Mouse (Mus musculus) heart, embryonic 13.5 days (tissue): ENCODE results near the gene Golph3l. TPM values are rescaled to one million over a fixed set of nuclear protein-coding genes. Genes with fewer than 3 reads are reported as not detected.

Experiments used
- ATAC-seq: fragments of 200-750 bp; cut with Nextera tagmentation; 2 replicates; pipeline ENCODE4 v1.8.0; 2017; ENCODE audit warnings: moderate TSS enrichment; ENCODE audit not compliant: insufficient number of reproducible peaks, low FRiP score, low TSS enrichment; ENCODE audit errors: extremely low read depth
- H3K27ac ChIP-seq: fragments of 300-500 bp; sonication (generic); replicated peaks from 2 replicates; pipeline ENCODE4 v1.5.1; 2015; ENCODE audit warnings: moderate library complexity, mild to moderate bottlenecking, inconsistent platforms
- H3K27me3 ChIP-seq: fragments of 300-500 bp; sonication (generic); replicated peaks from 2 replicates; pipeline ENCODE4 v1.6.1; 2015; ENCODE audit warnings: mild to moderate bottlenecking, inconsistent platforms
- H3K36me3 ChIP-seq: fragments of 300-500 bp; sonication (generic); 2 replicates; pipeline ENCODE4 v1.6.1; 2015; ENCODE audit warnings: mild to moderate bottlenecking, inconsistent platforms
- H3K4me1 ChIP-seq: fragments of 300-500 bp; sonication (generic); 2 replicates; pipeline ENCODE4 v1.6.1; 2015; ENCODE audit warnings: inconsistent platforms
- H3K4me2 ChIP-seq: fragments of 300-500 bp; sonication (generic); 2 replicates; pipeline ENCODE4 v1.6.1; 2015; ENCODE audit warnings: inconsistent platforms, mild to moderate bottlenecking, moderate library complexity
- H3K4me3 ChIP-seq: fragments of 300-500 bp; sonication (generic); 2 replicates; pipeline ENCODE4 v1.5.1; 2015; ENCODE audit warnings: moderate library complexity, mild to moderate bottlenecking, inconsistent platforms
- H3K9ac ChIP-seq: fragments of 300-500 bp; sonication (generic); 2 replicates; pipeline ENCODE4 v1.6.1; 2015; ENCODE audit warnings: inconsistent platforms, mild to moderate bottlenecking, moderate library complexity
- H3K9me3 ChIP-seq: fragments of 300-500 bp; sonication (generic); 2 replicates; pipeline ENCODE4 v1.6.1; 2016; ENCODE audit warnings: inconsistent platforms
- WGBS: fragments of 180-500 bp; shearing (Covaris S2); methylation state at CpG from one replicate; pipeline ENCODE4 v1.1.7; 2015; ENCODE audit warnings: mixed read lengths; 5-methylcytosine and 5-hydroxymethylcytosine counted together
- polyA plus RNA-seq: library from polyadenylated mRNA; unstranded; fragments of >200 nt; fragmentation: Nextera tagmentation; extraction: Ambion mirVana; gene quantifications from 2 replicates; pipeline ENCODE4 v1.2.1, GENCODE M21; 2015

Gene Golph3l
- polyA plus RNA-seq, 1 experiment from 2014 or later, result 23.3 TPM

- Histone ChIP-seq H3K4me1 (peaks cover 38% of the 10 kb centered on the region), H3K4me2 (no peak overlapping the region), H3K36me3 (peaks cover 21% of the 10 kb centered on the region), H3K9me3 (no peaks in the 10 kb centered on the region), H3K4me3 (no peak overlapping the region), H3K27ac (no peak overlapping the region), H3K9ac (no peak overlapping the region), H3K27me3 (no peaks in the 10 kb centered on the region)
- no peak for ATAC-seq
- 84% methylated on average over 3 of the region's 3 CpGs for WGBS
Observed at GRCm38 (mm10) chr3:95657108-95657507, 68.4 kb downstream of the Golph3l start.

GRCm38 (mm10) chr3:95657711-95658110 lies 69.0 kb downstream of the Golph3l start:
- H3K9me3 ChIP-seq, result no peaks in the 10 kb centered on the region
- H3K4me2 ChIP-seq, result peak overlapping the region; percentile 89
- no peak for ATAC-seq
- 76% methylated on average over 3 of the region's 3 CpGs for WGBS
- peak overlapping the region; percentile 97 for H3K27ac ChIP-seq
- no peaks in the 10 kb centered on the region for H3K27me3 ChIP-seq
- peak overlapping the region; percentile 80 for H3K4me3 ChIP-seq
- H3K4me1 ChIP-seq, result peaks cover 42% of the 10 kb centered on the region
- peaks cover 27% of the 10 kb centered on the region for H3K36me3 ChIP-seq
- H3K9ac ChIP-seq, result peak overlapping the region; percentile 98

GRCm38 (mm10) chr3:95658236-95658867 lies 69.6 kb downstream of the Golph3l start, which contains the start of gene Mcl1:
Gene Mcl1 (plus strand): TSS chr3:95658788.
- no peaks in the 10 kb centered on the region for H3K27me3 ChIP-seq
- under 1% methylated on average over 43 of the region's 43 CpGs for WGBS

GRCm38 (mm10) chr3:95658868-95659712 lies 70.4 kb downstream of the Golph3l start:
- Histone ChIP-seq H3K9ac (peak overlapping the region; percentile 98), H3K4me2 (peak overlapping the region; percentile 89), H3K4me3 (peak overlapping the region; percentile 80), H3K27ac (peak overlapping the region; percentile 97), H3K27me3 (no peaks in the 10 kb centered on the region), H3K9me3 (no peaks in the 10 kb centered on the region), H3K4me1 (peaks cover 43% of the 10 kb centered on the region), H3K36me3 (peaks cover 41% of the 10 kb centered on the region)
- WGBS, result under 1% methylated on average over 107 of the region's 113 CpGs
- peak; percentile 64 for ATAC-seq

More at GRCm38 (mm10) chr3:95658236-95658867, 69.6 kb downstream of the Golph3l start, which contains the start of gene Mcl1:
- H3K4me2 ChIP-seq, result peak within 1 kb of the TSS; percentile 89
- H3K36me3 ChIP-seq, result peaks cover 33% of the 10 kb centered on the region
- H3K4me3 ChIP-seq, result peak within 1 kb of the TSS; percentile 80
- H3K9ac ChIP-seq, result peak within 1 kb of the TSS; percentile 98
- H3K9me3 ChIP-seq, result no peaks in the 10 kb centered on the region
- peak; percentile 88 for ATAC-seq
- peaks cover 42% of the 10 kb centered on the region for H3K4me1 ChIP-seq
- peak within 1 kb of the TSS; percentile 97 for H3K27ac ChIP-seq

GRCm38 (mm10) chr3:95659948-95660347 lies 71.2 kb downstream of the Golph3l start:
- peaks cover 49% of the 10 kb centered on the region for H3K36me3 ChIP-seq
- no peaks in the 10 kb centered on the region for H3K9me3 ChIP-seq
- no peak for ATAC-seq
- H3K4me2 ChIP-seq, result peak overlapping the region; percentile 89
- H3K4me3 ChIP-seq, result peak overlapping the region; percentile 80
- under 1% methylated on average over 8 of the region's 8 CpGs for WGBS
- no peaks in the 10 kb centered on the region for H3K27me3 ChIP-seq
- peak overlapping the region; percentile 97 for H3K27ac ChIP-seq
- H3K9ac ChIP-seq, result peak overlapping the region; percentile 98
- H3K4me1 ChIP-seq, result peaks cover 52% of the 10 kb centered on the region

GRCm38 (mm10) chr3:95660788-95661478 lies 72.2 kb downstream of the Golph3l start:
- Histone ChIP-seq H3K4me1 (peaks cover 62% of the 10 kb centered on the region), H3K4me3 (peak overlapping the region; percentile 80), H3K4me2 (peak overlapping the region; percentile 89), H3K27me3 (no peaks in the 10 kb centered on the region), H3K36me3 (peaks cover 56% of the 10 kb centered on the region), H3K9ac (peak overlapping the region; percentile 98), H3K9me3 (no peaks in the 10 kb centered on the region), H3K27ac (peak overlapping the region; percentile 97)
- no peak for ATAC-seq
- 13% methylated on average over 2 of the region's 2 CpGs for WGBS

GRCm38 (mm10) chr3:95661945-95662715 lies 73.4 kb downstream of the Golph3l start:
- peak overlapping the region; percentile 97 for H3K27ac ChIP-seq
- peak overlapping the region; percentile 80 for H3K4me3 ChIP-seq
- H3K4me2 ChIP-seq, result peak overlapping the region; percentile 89
- H3K4me1 ChIP-seq, result peaks cover 74% of the 10 kb centered on the region
- ATAC-seq, result no peak
- H3K9ac ChIP-seq, result peak overlapping the region; percentile 68
- H3K36me3 ChIP-seq, result peaks cover 56% of the 10 kb centered on the region
- H3K9me3 ChIP-seq, result no peaks in the 10 kb centered on the region
- H3K27me3 ChIP-seq, result no peaks in the 10 kb centered on the region
- WGBS, result 13% methylated on average over 7 of the region's 7 CpGs

- peak overlapping the region; percentile 97 for H3K27ac ChIP-seq
- WGBS, result 69% methylated on average over 7 of the region's 7 CpGs
- peaks cover 56% of the 10 kb centered on the region for H3K36me3 ChIP-seq
- H3K4me1 ChIP-seq, result peaks cover 78% of the 10 kb centered on the region
- H3K4me3 ChIP-seq, result peak overlapping the region; percentile 80
- H3K9me3 ChIP-seq, result no peaks in the 10 kb centered on the region
- H3K9ac ChIP-seq, result peak overlapping the region; percentile 68
- ATAC-seq, result no peak
- no peaks in the 10 kb centered on the region for H3K27me3 ChIP-seq
- H3K4me2 ChIP-seq, result peak overlapping the region; percentile 89
Observed at GRCm38 (mm10) chr3:95662724-95663449, 74.2 kb downstream of the Golph3l start.

GRCm38 (mm10) chr3:95663486-95663885 lies 74.8 kb downstream of the Golph3l start:
- Histone ChIP-seq H3K36me3 (peaks cover 56% of the 10 kb centered on the region), H3K27me3 (no peaks in the 10 kb centered on the region), H3K4me2 (peak overlapping the region; percentile 89), H3K4me1 (peaks cover 81% of the 10 kb centered on the region), H3K9ac (peak overlapping the region; percentile 20), H3K4me3 (0 out of 2 replicates have a peak overlapping the region, but pooled peaks have one; percentile 80), H3K27ac (peak overlapping the region; percentile 97), H3K9me3 (no peaks in the 10 kb centered on the region)
- no peak for ATAC-seq
- 77% methylated on average over 2 of the region's 2 CpGs for WGBS

GRCm38 (mm10) chr3:95663969-95664608 lies 75.4 kb downstream of the Golph3l start:
- ATAC-seq, result no peak
- 72% methylated on average over 3 of the region's 3 CpGs for WGBS
- H3K36me3 ChIP-seq, result peaks cover 56% of the 10 kb centered on the region
- H3K9ac ChIP-seq, result peak overlapping the region; percentile 20
- H3K27ac ChIP-seq, result peak overlapping the region; percentile 97
- peaks cover 86% of the 10 kb centered on the region for H3K4me1 ChIP-seq
- H3K9me3 ChIP-seq, result no peaks in the 10 kb centered on the region
- H3K27me3 ChIP-seq, result no peaks in the 10 kb centered on the region
- peak overlapping the region; percentile 89 for H3K4me2 ChIP-seq
- no peak overlapping the region for H3K4me3 ChIP-seq
